Mouse (Mus musculus) midbrain, embryonic 11.5 days (tissue): ENCODE measurements around the gene Ccdc51. TPM values are rescaled to one million over a fixed set of nuclear protein-coding genes. Genes with fewer than 3 reads are reported as not detected.

ENCODE experiments used
- ATAC-seq: fragments of 200-750 bp; cut with Nextera tagmentation; 2 replicates; pipeline ENCODE4 v1.8.0; 2017; ENCODE audit warnings: moderate TSS enrichment, moderate library complexity; ENCODE audit not compliant: low FRiP score
- DNase-seq: peaks from one replicate; pipeline ENCODE4 v3.0.0; 2015; ENCODE audit warnings: low spot score; ENCODE audit errors: missing footprints
- H3K27ac ChIP-seq: fragments of 300-500 bp; sonication (generic); 2 replicates; pipeline ENCODE4 v1.5.1; 2014; ENCODE audit warnings: low read depth, low read length
- H3K27me3 ChIP-seq: fragments of 300-500 bp; sonication (generic); 2 replicates; pipeline ENCODE4 v1.6.1; 2014; ENCODE audit warnings: mild to moderate bottlenecking, low read length, moderate library complexity, mixed read lengths; ENCODE audit not compliant: control insufficient read depth, insufficient read depth
- H3K36me3 ChIP-seq: fragments of 300-500 bp; sonication (generic); 2 replicates; pipeline ENCODE4 v1.6.1; 2014; ENCODE audit warnings: mild to moderate bottlenecking, low read length, moderate library complexity, mixed read lengths; ENCODE audit not compliant: control insufficient read depth, insufficient read depth
- H3K4me1 ChIP-seq: fragments of 300-500 bp; sonication (generic); 2 replicates; pipeline ENCODE4 v1.6.1; 2014; ENCODE audit warnings: low read length; ENCODE audit not compliant: control insufficient read depth, insufficient read depth
- H3K4me2 ChIP-seq: fragments of 300-500 bp; sonication (generic); 2 replicates; pipeline ENCODE4 v1.6.1; 2014; ENCODE audit warnings: mild to moderate bottlenecking, moderate library complexity
- H3K4me3 ChIP-seq: fragments of 300-500 bp; sonication (generic); 2 replicates; pipeline ENCODE4 v1.5.1; 2014; ENCODE audit warnings: low read depth, low read length
- H3K9ac ChIP-seq: fragments of 300-500 bp; sonication (generic); 2 replicates; pipeline ENCODE4 v1.6.1; 2014; ENCODE audit warnings: low read length
- H3K9me3 ChIP-seq: fragments of 300-500 bp; sonication (generic); 2 replicates; pipeline ENCODE4 v1.6.1; 2016; ENCODE audit warnings: low read length; ENCODE audit not compliant: control insufficient read depth
- WGBS: fragments of 180-500 bp; shearing (Covaris S2); extraction: QIAGEN DNeasy Blood & Tissue Kit; methylation state at CpG from one replicate; pipeline ENCODE4 v1.1.7; 2014; 5-methylcytosine and 5-hydroxymethylcytosine counted together
- polyA plus RNA-seq: library from polyadenylated mRNA; unstranded; fragments of >200 nt; fragmentation: Nextera tagmentation; extraction: Ambion mirVana; gene quantifications from 2 replicates; pipeline ENCODE4 v1.2.1, GENCODE M21; 2014

Gene Ccdc51
- polyA plus RNA-seq, 1 experiment from 2014 or later, result 11.4 TPM

GRCm38 (mm10) chr9:109097291-109097690 is 15.0 kb downstream of the Ccdc51 start:
- DNase-seq (peak; percentile 90), ATAC-seq (no peak)
- WGBS, result 15% methylated on average over 6 of the region's 6 CpGs
- Histone ChIP-seq H3K36me3 (peaks cover 9% of the 10 kb centered on the region), H3K4me2 (peak overlapping the region; percentile 77), H3K4me3 (peak overlapping the region; percentile 51), H3K27ac (peak overlapping the region; percentile 100), H3K4me1 (peaks cover 38% of the 10 kb centered on the region), H3K27me3 (no peaks in the 10 kb centered on the region), H3K9me3 (no peaks in the 10 kb centered on the region), H3K9ac (peak overlapping the region; percentile 99)

- peak overlapping the region; percentile 51 for H3K4me3 ChIP-seq
- whole genome bisulfite sequencing, result 68% methylated on average over 5 of the region's 5 CpGs
- H3K27ac ChIP-seq, result peak overlapping the region; percentile 100
- peak overlapping the region; percentile 77 for H3K4me2 ChIP-seq
- DNase-seq, result no peak
- peaks cover 38% of the 10 kb centered on the region for H3K4me1 ChIP-seq
- peaks cover 12% of the 10 kb centered on the region for H3K36me3 ChIP-seq
- peak overlapping the region; percentile 99 for H3K9ac ChIP-seq
- H3K9me3 ChIP-seq, result no peaks in the 10 kb centered on the region
- ATAC-seq, result no peak
- H3K27me3 ChIP-seq, result no peaks in the 10 kb centered on the region
Measured at GRCm38 (mm10) chr9:109097831-109098230, 15.5 kb downstream of the Ccdc51 start.

- H3K9me3 ChIP-seq, result no peaks in the 10 kb centered on the region
- H3K36me3 ChIP-seq, result peaks cover 17% of the 10 kb centered on the region
- no peak for ATAC-seq
- peaks cover 36% of the 10 kb centered on the region for H3K4me1 ChIP-seq
- DNase-seq, result no peak
- no peaks in the 10 kb centered on the region for H3K27me3 ChIP-seq
- peak overlapping the region; percentile 77 for H3K4me2 ChIP-seq
- WGBS, result 92% methylated on average over 8 of the region's 8 CpGs
- H3K9ac ChIP-seq, result peak overlapping the region; percentile 99
- 0 out of 2 replicates have a peak overlapping the region, but pooled peaks have one; percentile 13 for H3K4me3 ChIP-seq
- H3K27ac ChIP-seq, result no peak overlapping the region
Measured at GRCm38 (mm10) chr9:109098366-109098765, 16.1 kb downstream of the Ccdc51 start.

GRCm38 (mm10) chr9:109098969-109099368 is 16.7 kb downstream of the Ccdc51 start:
- ATAC-seq, result no peak
- DNase-seq, result no peak
- Histone ChIP-seq H3K27ac (no peak overlapping the region), H3K4me2 (peak overlapping the region; percentile 77), H3K4me3 (no peak overlapping the region), H3K36me3 (peaks cover 20% of the 10 kb centered on the region), H3K4me1 (peaks cover 33% of the 10 kb centered on the region), H3K27me3 (no peaks in the 10 kb centered on the region), H3K9ac (peak overlapping the region; percentile 33; the same call in 1 of the 2 replicates), H3K9me3 (no peaks in the 10 kb centered on the region)
- 62% methylated on average over 6 of the region's 6 CpGs for WGBS

- WGBS, result 92% methylated on average over 20 of the region's 20 CpGs
- Histone ChIP-seq H3K27me3 (no peaks in the 10 kb centered on the region), H3K9me3 (no peaks in the 10 kb centered on the region), H3K4me3 (no peak overlapping the region), H3K27ac (no peak overlapping the region), H3K4me1 (peaks cover 25% of the 10 kb centered on the region), H3K9ac (no peak overlapping the region), H3K4me2 (no peak overlapping the region), H3K36me3 (peaks cover 28% of the 10 kb centered on the region)
- ATAC-seq, result no peak
- no peak for DNase-seq
Measured at GRCm38 (mm10) chr9:109100307-109100928, 18.1 kb downstream of the Ccdc51 start.

- Histone ChIP-seq H3K9me3 (no peaks in the 10 kb centered on the region), H3K36me3 (peaks cover 43% of the 10 kb centered on the region), H3K27me3 (no peaks in the 10 kb centered on the region), H3K9ac (no peak overlapping the region), H3K4me2 (no peak overlapping the region), H3K4me1 (peaks cover 25% of the 10 kb centered on the region), H3K4me3 (no peak overlapping the region), H3K27ac (no peak overlapping the region)
- WGBS, result 91% methylated on average over 5 of the region's 5 CpGs
- no peak for DNase-seq
- no peak for ATAC-seq
Measured at GRCm38 (mm10) chr9:109101933-109102445, 19.7 kb downstream of the Ccdc51 start.

GRCm38 (mm10) chr9:109102541-109102940 is 20.2 kb downstream of the Ccdc51 start:
- Histone ChIP-seq H3K4me1 (peaks cover 19% of the 10 kb centered on the region), H3K4me3 (no peak overlapping the region), H3K36me3 (peaks cover 45% of the 10 kb centered on the region), H3K27ac (no peak overlapping the region), H3K27me3 (no peaks in the 10 kb centered on the region), H3K4me2 (no peak overlapping the region), H3K9ac (no peak overlapping the region), H3K9me3 (no peaks in the 10 kb centered on the region)
- 89% methylated on average over 3 of the region's 3 CpGs for WGBS
- no peak for DNase-seq
- no peak for ATAC-seq

- H3K27me3 ChIP-seq, result no peaks in the 10 kb centered on the region
- H3K9ac ChIP-seq, result no peak overlapping the region
- ATAC-seq (no peak), DNase-seq (no peak)
- peaks cover 50% of the 10 kb centered on the region for H3K36me3 ChIP-seq
- WGBS, result 73% methylated on average over 7 of the region's 7 CpGs
- H3K9me3 ChIP-seq, result no peaks in the 10 kb centered on the region
- H3K27ac ChIP-seq, result no peak overlapping the region
- H3K4me1 ChIP-seq, result peaks cover 12% of the 10 kb centered on the region
- H3K4me2 ChIP-seq, result no peak overlapping the region
- H3K4me3 ChIP-seq, result no peak overlapping the region
Measured at GRCm38 (mm10) chr9:109103250-109103649, 21.0 kb downstream of the Ccdc51 start.

- DNase-seq, result no peak
- ATAC-seq, result no peak
- peaks cover 4% of the 10 kb centered on the region for H3K4me1 ChIP-seq
- no peak overlapping the region for H3K27ac ChIP-seq
- no peak overlapping the region for H3K4me3 ChIP-seq
- H3K4me2 ChIP-seq, result no peak overlapping the region
- H3K9ac ChIP-seq, result no peak overlapping the region
- no peaks in the 10 kb centered on the region for H3K27me3 ChIP-seq
- no peaks in the 10 kb centered on the region for H3K9me3 ChIP-seq
- 81% methylated on average over 9 of the region's 9 CpGs for WGBS
- peaks cover 55% of the 10 kb centered on the region for H3K36me3 ChIP-seq
Measured at GRCm38 (mm10) chr9:109104083-109104482, 21.8 kb downstream of the Ccdc51 start.
